Mouse (Mus musculus): ENCODE data around the gene Slc9a9.

GRCm38 (mm10) chr9:94847624-94848023 is 177.9 kb downstream of the Slc9a9 start:
- TF ChIP-seq CTCF (IDR thresholded peaks at IDR 0.05; ENCODE audit: extremely low read depth, insufficient read depth, low read length) (no peak), POLR2A (IDR thresholded peaks at IDR 0.05; ENCODE audit: extremely low read depth, insufficient read depth, low read length) (no peak)
